Mouse (Mus musculus) heart, embryonic 11.5 days (tissue): ENCODE data around the gene Syn2. TPM values are rescaled to one million over a fixed set of nuclear protein-coding genes. Genes with fewer than 3 reads are reported as not detected.
A peak's percentile ranks its signal among the peaks of the same experiment; 100 is the strongest.

ENCODE experiments used
- ATAC-seq: fragments of 200-750 bp; cut with Nextera tagmentation; replicated peaks from 2 replicates; pipeline ENCODE4 v1.8.0; 2017; ENCODE audit warnings: moderate library complexity; ENCODE audit not compliant: insufficient number of reproducible peaks, low FRiP score, low TSS enrichment
- H3K27ac ChIP-seq: fragments of 300-500 bp; sonication (generic); 2 replicates; pipeline ENCODE4 v1.5.1; 2014; ENCODE audit warnings: mild to moderate bottlenecking, low read depth, low read length
- H3K27me3 ChIP-seq: fragments of 300-500 bp; sonication (generic); 2 replicates; pipeline ENCODE4 v1.6.1; 2014; ENCODE audit warnings: mild to moderate bottlenecking, low read length, mixed read lengths; ENCODE audit not compliant: control insufficient read depth, insufficient read depth
- H3K36me3 ChIP-seq: fragments of 300-500 bp; sonication (generic); 2 replicates; pipeline ENCODE4 v1.6.1; 2014; ENCODE audit warnings: mild to moderate bottlenecking, low read length, moderate library complexity, mixed read lengths; ENCODE audit not compliant: control insufficient read depth, insufficient read depth
- H3K4me1 ChIP-seq: fragments of 300-500 bp; sonication (generic); 2 replicates; pipeline ENCODE4 v1.6.1; 2014; ENCODE audit warnings: low read length; ENCODE audit not compliant: control insufficient read depth, insufficient read depth
- H3K4me2 ChIP-seq: fragments of 300-500 bp; sonication (generic); 2 replicates; pipeline ENCODE4 v1.6.1; 2014; ENCODE audit warnings: mild to moderate bottlenecking, moderate library complexity
- H3K4me3 ChIP-seq: fragments of 300-500 bp; sonication (generic); 2 replicates; pipeline ENCODE4 v1.5.1; 2014; ENCODE audit warnings: low read depth, low read length
- H3K9ac ChIP-seq: fragments of 300-500 bp; sonication (generic); 2 replicates; pipeline ENCODE4 v1.6.1; 2014; ENCODE audit warnings: mild to moderate bottlenecking, low read depth, low read length, moderate library complexity
- H3K9me3 ChIP-seq: fragments of 300-500 bp; sonication (generic); replicated peaks from 2 replicates; pipeline ENCODE4 v1.6.1; 2016; ENCODE audit warnings: low read length; ENCODE audit not compliant: control insufficient read depth
- WGBS: fragments of 180-500 bp; shearing (Covaris S2); extraction: QIAGEN DNeasy Blood & Tissue Kit; methylation state at CpG from one replicate; pipeline ENCODE4 v1.1.7; 2014; ENCODE audit not compliant: insufficient replicate concordance; 5-methylcytosine and 5-hydroxymethylcytosine counted together
- polyA plus RNA-seq: library from polyadenylated mRNA; unstranded; fragments of >200 nt; fragmentation: Nextera tagmentation; extraction: Ambion mirVana; gene quantifications from 2 replicates; pipeline ENCODE4 v1.2.1, GENCODE M21; 2014

Gene Syn2
- polyA plus RNA-seq, 1 experiment from 2014 or later = 0.99 TPM

DNA sequence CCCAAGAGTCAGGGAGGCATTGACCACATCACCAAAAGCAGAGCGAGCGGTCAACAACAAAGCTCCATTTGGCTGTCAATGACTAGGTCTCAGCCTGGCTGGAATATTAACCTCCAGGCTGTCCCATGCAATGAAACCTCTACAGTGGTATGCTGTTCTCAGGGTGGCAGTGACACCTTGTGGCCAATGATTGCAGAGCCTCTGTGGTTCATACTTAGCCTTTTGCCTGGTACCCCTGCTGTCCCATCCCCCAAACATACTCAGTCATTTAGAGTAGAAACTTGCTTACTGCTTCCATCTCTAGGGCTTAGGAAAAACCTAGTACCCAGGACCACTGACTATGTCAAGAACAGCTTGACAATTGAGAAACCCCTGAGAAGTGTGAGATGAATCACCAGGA, 133.2 kb downstream of the Syn2 start:
- WGBS = 45% methylated on average over 2 of the region's 2 CpGs
- Histone ChIP-seq H3K4me3 (no peak overlapping the region), H3K4me1 (peaks cover 12% of the 10 kb centered on the region), H3K36me3 (no peaks in the 10 kb centered on the region), H3K9ac (no peak overlapping the region), H3K27me3 (peaks cover 58% of the 10 kb centered on the region), H3K9me3 (no peaks in the 10 kb centered on the region), H3K4me2 (no peak overlapping the region), H3K27ac (no peak overlapping the region)
- ATAC-seq = no peak

GRCm38 (mm10) chr6:115268551-115269385, 134.1 kb downstream of the Syn2 start:
- Histone ChIP-seq H3K4me1 (peaks cover 12% of the 10 kb centered on the region), H3K4me2 (no peak overlapping the region), H3K4me3 (no peak overlapping the region), H3K9me3 (no peaks in the 10 kb centered on the region), H3K27me3 (peaks cover 56% of the 10 kb centered on the region), H3K9ac (no peak overlapping the region), H3K36me3 (no peaks in the 10 kb centered on the region), H3K27ac (no peak overlapping the region)
- no peak for ATAC-seq
- 82% methylated on average over 10 of the region's 10 CpGs for WGBS

GRCm38 (mm10) chr6:115269561-115269960, 134.9 kb downstream of the Syn2 start:
- H3K36me3 ChIP-seq = no peaks in the 10 kb centered on the region
- H3K4me3 ChIP-seq = no peak overlapping the region
- peaks cover 12% of the 10 kb centered on the region for H3K4me1 ChIP-seq
- H3K9me3 ChIP-seq = no peaks in the 10 kb centered on the region
- no peak overlapping the region for H3K27ac ChIP-seq
- H3K9ac ChIP-seq = no peak overlapping the region
- no peak overlapping the region for H3K4me2 ChIP-seq
- ATAC-seq = no peak
- peaks cover 58% of the 10 kb centered on the region for H3K27me3 ChIP-seq
- 49% methylated on average over 5 of the region's 5 CpGs for WGBS

GRCm38 (mm10) chr6:115270085-115270484, 135.4 kb downstream of the Syn2 start:
- Histone ChIP-seq H3K4me1 (peaks cover 12% of the 10 kb centered on the region), H3K27me3 (peaks cover 58% of the 10 kb centered on the region), H3K27ac (no peak overlapping the region)

DNA sequence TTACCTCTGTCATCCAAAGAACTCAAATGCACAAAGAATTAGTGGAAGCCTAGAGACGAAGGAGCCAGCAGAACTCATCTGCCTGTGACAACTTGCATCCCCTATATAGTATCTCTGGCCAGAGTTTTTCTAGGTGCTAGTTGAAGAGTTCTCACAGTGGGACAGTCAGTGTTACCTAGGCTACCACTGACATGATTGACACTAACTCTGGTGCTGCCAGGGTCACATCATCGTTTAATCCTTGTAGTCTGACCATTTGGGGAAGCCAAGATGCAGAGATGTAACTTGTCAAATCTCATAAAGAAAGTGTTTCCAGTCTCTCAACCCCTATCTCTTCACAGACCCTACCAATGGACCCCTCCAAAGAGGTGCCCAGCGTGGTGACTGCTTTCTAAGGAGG, 136.6 kb downstream of the Syn2 start:
- peaks cover 59% of the 10 kb centered on the region for H3K27me3 ChIP-seq
- no peak overlapping the region for H3K9ac ChIP-seq
- no peak for ATAC-seq
- H3K27ac ChIP-seq = no peak overlapping the region
- 54% methylated on average over 3 of the region's 3 CpGs for WGBS
- H3K9me3 ChIP-seq = no peaks in the 10 kb centered on the region
- H3K36me3 ChIP-seq = no peaks in the 10 kb centered on the region
- H3K4me1 ChIP-seq = peaks cover 12% of the 10 kb centered on the region
- H3K4me2 ChIP-seq = no peak overlapping the region
- H3K4me3 ChIP-seq = no peak overlapping the region

More at GRCm38 (mm10) chr6:115270085-115270484, 135.4 kb downstream of the Syn2 start:
- Histone ChIP-seq H3K4me2 (no peak overlapping the region), H3K4me3 (no peak overlapping the region), H3K36me3 (no peaks in the 10 kb centered on the region), H3K9ac (no peak overlapping the region), H3K9me3 (no peaks in the 10 kb centered on the region)
- WGBS = 46% methylated on average over 2 of the region's 2 CpGs
- ATAC-seq = no peak

DNA sequence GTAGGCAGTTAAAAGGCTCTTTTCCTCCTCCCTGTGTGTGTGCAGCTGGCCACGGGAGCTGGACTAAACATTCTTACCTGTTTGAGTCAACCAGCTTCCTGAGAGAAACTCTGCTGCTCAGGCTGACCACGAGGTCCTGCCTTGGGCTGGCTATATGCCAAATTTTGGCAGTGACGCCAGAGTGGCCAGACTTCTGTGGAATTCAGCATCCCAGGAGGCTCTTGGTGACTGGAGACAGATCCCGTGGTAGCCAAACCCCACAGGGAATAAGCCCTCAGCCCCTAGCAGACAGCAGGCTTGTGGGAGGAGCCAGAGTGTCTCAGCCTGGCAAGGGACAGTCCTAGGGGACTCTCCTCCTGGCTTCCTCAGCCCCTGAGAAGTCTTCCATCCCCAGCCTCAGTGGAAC, 137.2 kb downstream of the Syn2 start:
- H3K4me2 ChIP-seq = no peak overlapping the region
- ATAC-seq = peak; percentile 58; the same call in 1 of the 2 replicates
- no peak overlapping the region for H3K9ac ChIP-seq

DNA sequence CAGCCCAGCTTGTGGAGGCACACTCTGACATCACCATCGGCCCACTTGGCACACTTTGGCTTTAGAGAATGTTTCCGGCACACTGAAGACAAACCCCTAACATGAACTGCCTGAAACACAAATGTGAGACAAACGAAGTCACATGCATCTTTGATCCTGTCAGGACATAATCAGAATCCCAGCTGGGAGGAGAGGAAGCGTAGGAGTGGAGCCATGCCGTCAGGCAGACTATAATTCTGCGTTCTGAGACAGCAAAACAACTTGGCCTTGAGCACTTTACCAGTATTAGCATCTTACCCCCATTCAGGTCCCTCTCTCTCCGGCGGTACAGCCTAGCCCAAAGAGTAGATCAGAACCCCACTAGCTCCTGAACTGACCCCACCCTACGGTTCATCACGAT, 138.6 kb downstream of the Syn2 start:
- H3K4me2 ChIP-seq = no peak overlapping the region
- no peak overlapping the region for H3K9ac ChIP-seq
- H3K27me3 ChIP-seq = peaks cover 63% of the 10 kb centered on the region
- no peak for ATAC-seq
- no peaks in the 10 kb centered on the region for H3K9me3 ChIP-seq
- H3K36me3 ChIP-seq = no peaks in the 10 kb centered on the region
- 86% methylated on average over 10 of the region's 10 CpGs for WGBS
- H3K4me1 ChIP-seq = peaks cover 16% of the 10 kb centered on the region
- H3K4me3 ChIP-seq = no peak overlapping the region
- H3K27ac ChIP-seq = no peak overlapping the region

More for the DNA sequence above, 137.2 kb downstream of the Syn2 start:
- H3K27ac ChIP-seq = no peak overlapping the region
- WGBS = 6% methylated on average over 4 of the region's 4 CpGs
- no peaks in the 10 kb centered on the region for H3K36me3 ChIP-seq
- no peaks in the 10 kb centered on the region for H3K9me3 ChIP-seq
- H3K27me3 ChIP-seq = peaks cover 58% of the 10 kb centered on the region
- peaks cover 12% of the 10 kb centered on the region for H3K4me1 ChIP-seq
- H3K4me3 ChIP-seq = no peak overlapping the region

DNA sequence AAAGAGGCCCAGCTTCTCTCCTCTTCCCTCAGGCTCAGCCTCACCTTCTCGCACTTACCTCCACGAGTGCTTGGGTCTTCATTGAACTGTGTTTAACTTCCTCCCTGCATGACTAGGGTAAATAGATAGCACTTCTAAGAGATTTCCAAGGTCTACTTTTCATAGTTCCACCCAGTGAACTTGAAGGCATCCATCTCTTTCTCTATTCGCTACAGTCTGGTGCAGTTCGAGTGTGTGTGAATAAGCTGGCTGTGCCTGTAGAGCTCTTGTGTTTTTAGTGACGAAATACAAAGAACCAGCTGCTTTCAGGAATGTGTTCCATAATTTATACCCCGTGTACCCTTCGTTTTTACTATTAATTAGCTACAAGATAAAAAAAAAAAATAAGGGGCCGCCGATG, 140.0 kb downstream of the Syn2 start:
- Histone ChIP-seq H3K27ac (no peak overlapping the region), H3K9ac (no peak overlapping the region), H3K4me2 (no peak overlapping the region), H3K9me3 (no peaks in the 10 kb centered on the region), H3K4me3 (no peak overlapping the region), H3K4me1 (peaks cover 16% of the 10 kb centered on the region), H3K27me3 (peaks cover 68% of the 10 kb centered on the region), H3K36me3 (no peaks in the 10 kb centered on the region)
- WGBS = 80% methylated on average over 9 of the region's 9 CpGs
- no peak for ATAC-seq
